Mouse (Mus musculus) ES-E14 (cell line): ENCODE data around the gene Kcnq5. TPM values are rescaled to one million over a fixed set of nuclear protein-coding genes. Genes with fewer than 3 reads are reported as not detected.

ENCODE experiments used
- DNase-seq: peaks from one replicate; pipeline ENCODE4 v3.0.0-alpha.2; 2013; ENCODE audit warnings: low read depth, low spot score
- H3K27ac ChIP-seq: 2 replicates; pipeline ENCODE4 v1.5.1; 2012; ENCODE audit warnings: low read depth, mild to moderate bottlenecking, low read length, moderate library complexity, mixed read lengths; ENCODE audit not compliant: poor library complexity, insufficient read depth, severe bottlenecking
- H3K36me3 ChIP-seq: 2 replicates; pipeline ENCODE4 v1.6.1; 2012; ENCODE audit warnings: mild to moderate bottlenecking, low read length, moderate library complexity, mixed read lengths; ENCODE audit not compliant: control insufficient read depth, poor library complexity, insufficient read depth, severe bottlenecking
- H3K4me1 ChIP-seq, 2 experiments: fragments of 150-350 bp in 1 of 2; sonication (generic) in 1 of 2; 2 replicates each; pipeline ENCODE4 v1.6.1; 2012; ENCODE audit warnings: low read length in 2 of 2, mild to moderate bottlenecking in 1 of 2, mixed read lengths in 1 of 2; ENCODE audit not compliant: control insufficient read depth in 2 of 2, insufficient read depth in 2 of 2, poor library complexity in 1 of 2
- H3K4me3 ChIP-seq, 2 experiments: fragments of 150-350 bp in 1 of 2; sonication (generic) in 1 of 2; 2 replicates each; pipeline ENCODE4 v1.5.1; 2012; ENCODE audit warnings: low read length in 2 of 2, low read depth in 1 of 2, mild to moderate bottlenecking in 1 of 2, mixed read lengths in 1 of 2; ENCODE audit not compliant: insufficient read depth in 1 of 2, poor library complexity in 1 of 2, severe bottlenecking in 1 of 2
- H3K9ac ChIP-seq: 2 replicates; pipeline ENCODE4 v1.6.1; 2012; ENCODE audit warnings: low read depth, mild to moderate bottlenecking, low read length, mixed read lengths; ENCODE audit not compliant: poor library complexity, insufficient read depth, severe bottlenecking
- H3K9me3 ChIP-seq: fragments of 150-350 bp; sonication (generic); 2 replicates; pipeline ENCODE4 v1.6.1; 2012; ENCODE audit warnings: low read depth, mild to moderate bottlenecking, low read length; ENCODE audit not compliant: control insufficient read depth, insufficient read depth
- CHD2 ChIP-seq: IDR thresholded peaks from 2 replicates; pipeline ENCODE4 v1.6.1; 2014; ENCODE audit warnings: mild to moderate bottlenecking, low read depth, low read length, inconsistent platforms
- HCFC1 ChIP-seq: IDR thresholded peaks from 2 replicates; pipeline ENCODE4 v1.6.1; 2012; ENCODE audit warnings: low read length, inconsistent platforms, borderline replicate concordance; ENCODE audit not compliant: insufficient read depth
- MAFK ChIP-seq: IDR thresholded peaks from 2 replicates; pipeline ENCODE4 v1.6.1; 2014; ENCODE audit warnings: mild to moderate bottlenecking, low read depth, low read length, inconsistent platforms; ENCODE audit not compliant: insufficient read depth
- ZC3H11A ChIP-seq: IDR thresholded peaks from 2 replicates; pipeline ENCODE4 v1.6.1; 2012; ENCODE audit warnings: low read depth, mild to moderate bottlenecking, inconsistent platforms, low read length, borderline replicate concordance
- ZNF384 ChIP-seq: IDR thresholded peaks from 2 replicates; pipeline ENCODE4 v1.6.1; 2012; ENCODE audit warnings: low read depth, low read length, inconsistent platforms
- in situ Hi-C, 2 experiments: fragments of 600-800 bp; cut with MboI; formaldehyde crosslinking; loops; one replicate each; pipeline ENCODE4 v1.15.1; 2025; ENCODE audit warnings: low sequenced_read_pairs in 2 of 2, inconsistent platforms in 1 of 2; ENCODE audit not compliant: unreplicated experiment in 2 of 2
- total RNA-seq: library from RNA; depleted of rRNA; stranded (reverse); fragments of 300-350 nt; gene quantifications from 2 replicates; pipeline ENCODE4 v1.2.3, GENCODE M21; 2012

Gene Kcnq5
- total RNA-seq, 1 experiment = 0.45 TPM

DNA sequence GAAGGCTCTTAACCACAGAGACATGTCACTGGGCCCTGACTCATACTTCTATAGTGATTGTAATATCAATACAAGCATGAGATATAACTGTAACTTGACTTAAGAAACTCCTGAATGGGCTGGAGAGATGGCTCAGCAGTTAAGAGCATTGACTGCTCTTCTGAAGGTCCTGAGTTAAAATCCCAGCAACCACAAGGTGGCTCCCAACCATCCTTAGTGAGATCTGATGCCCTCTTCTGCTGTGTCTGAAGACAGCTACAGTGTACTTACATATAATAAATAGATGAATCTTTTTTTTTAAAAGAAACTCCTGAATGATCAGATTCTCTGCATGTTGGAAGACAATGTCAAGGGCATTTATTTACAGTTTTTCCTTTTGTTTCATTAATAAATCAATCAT, 542.4 kb downstream of the Kcnq5 start:
- Histone ChIP-seq H3K9ac (no peak overlapping the region), H3K4me1 (no peaks in the 10 kb centered on the region), H3K9me3 (no peaks in the 10 kb centered on the region), H3K4me3 (no peak overlapping the region), H3K36me3 (no peaks in the 10 kb centered on the region), H3K27ac (no peak overlapping the region)
- no peak for DNase-seq
- TF ChIP-seq CHD2 (no peak), ZNF384 (no peak), ZC3H11A (no peak), HCFC1 (no peak), MAFK (no peak)
- in situ Hi-C loops = loop anchor here in 1 of 2 experiments (10.0 kb wide), 1 partner anchor 845 kb away; no protein-coding TSS in a partner anchor

DNA sequence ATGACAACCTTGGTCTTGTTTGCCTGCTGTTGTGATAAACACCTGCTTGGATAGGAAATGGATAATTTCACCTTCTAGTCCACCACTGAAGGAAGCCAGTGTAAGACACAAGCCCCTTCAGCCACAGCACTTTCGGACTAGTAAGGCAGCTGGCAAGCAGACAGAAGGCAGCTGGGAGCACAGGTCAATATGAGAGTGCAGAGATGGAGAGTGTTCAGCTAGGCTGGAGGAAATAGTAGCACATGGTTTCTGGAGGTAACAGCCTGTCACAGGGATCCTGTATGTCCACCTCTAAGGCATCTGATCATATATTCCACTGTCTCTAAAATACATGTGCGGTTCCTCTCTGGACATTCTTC, 549.6 kb downstream of the Kcnq5 start:
- no peak overlapping the region for H3K27ac ChIP-seq
- no peak overlapping the region for H3K4me3 ChIP-seq
- no peaks in the 10 kb centered on the region for H3K36me3 ChIP-seq
- no peak for DNase-seq
- in situ Hi-C loops = loop anchor here in 1 of 2 experiments (10.0 kb wide), 1 partner anchor 853 kb away; no protein-coding TSS in a partner anchor
- no peak overlapping the region for H3K9ac ChIP-seq
- TF ChIP-seq HCFC1 = no peak
- TF ChIP-seq MAFK = no peak
- TF ChIP-seq CHD2 = no peak
- no peak for TF ChIP-seq ZNF384
- TF ChIP-seq ZC3H11A = no peak
- no peaks in the 10 kb centered on the region for H3K4me1 ChIP-seq
- no peaks in the 10 kb centered on the region for H3K9me3 ChIP-seq

DNA sequence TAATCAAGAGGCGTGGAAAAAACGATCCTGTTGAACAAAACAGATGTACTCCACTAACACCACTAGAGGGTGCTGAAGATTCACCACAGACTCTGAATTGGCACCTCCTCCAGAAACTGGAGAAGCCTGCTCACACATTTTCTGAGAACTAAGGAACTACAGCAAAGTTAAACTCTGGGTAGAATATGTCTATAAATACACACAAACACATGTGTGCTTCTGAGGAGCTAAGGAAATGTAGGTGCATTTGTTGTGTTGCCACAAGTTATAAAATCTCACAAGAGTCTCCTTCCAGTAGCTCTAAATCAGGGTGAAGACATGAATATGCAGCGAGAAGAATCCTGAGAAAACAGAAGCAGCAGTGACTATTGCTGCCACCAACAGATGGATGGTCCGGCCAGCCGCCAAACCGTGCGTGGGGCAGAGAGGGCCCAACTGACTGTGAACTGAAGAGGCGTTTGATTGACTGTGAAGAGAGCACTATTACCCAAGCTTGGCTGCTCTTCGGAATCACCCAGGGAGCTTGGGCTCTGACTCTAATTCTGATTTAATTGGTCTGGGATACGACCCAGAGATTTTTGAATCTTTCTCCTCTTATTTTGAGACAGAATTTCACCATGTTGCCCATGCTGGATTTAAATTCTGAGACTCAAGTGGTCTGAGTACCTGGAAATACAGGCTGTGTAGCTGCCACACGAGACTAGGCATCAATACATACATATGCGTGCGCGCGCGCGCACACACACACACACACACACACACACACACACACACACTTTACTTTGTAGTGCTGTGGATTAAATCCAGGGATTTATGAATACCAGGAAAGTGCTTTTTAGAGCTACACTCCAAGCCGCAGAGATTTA, 550.2 kb downstream of the Kcnq5 start:
- Histone ChIP-seq H3K9me3 (no peaks in the 10 kb centered on the region), H3K4me1 (no peaks in the 10 kb centered on the region), H3K36me3 (no peaks in the 10 kb centered on the region), H3K4me3 (no peak overlapping the region), H3K9ac (no peak overlapping the region), H3K27ac (no peak overlapping the region)
- TF ChIP-seq HCFC1 (no peak), ZC3H11A (peak; percentile 88)
- in situ Hi-C loops = loop anchor here in 1 of 2 experiments (10.0 kb wide), 1 partner anchor 853 kb away; no protein-coding TSS in a partner anchor
- peak; percentile 59 for DNase-seq

DNA sequence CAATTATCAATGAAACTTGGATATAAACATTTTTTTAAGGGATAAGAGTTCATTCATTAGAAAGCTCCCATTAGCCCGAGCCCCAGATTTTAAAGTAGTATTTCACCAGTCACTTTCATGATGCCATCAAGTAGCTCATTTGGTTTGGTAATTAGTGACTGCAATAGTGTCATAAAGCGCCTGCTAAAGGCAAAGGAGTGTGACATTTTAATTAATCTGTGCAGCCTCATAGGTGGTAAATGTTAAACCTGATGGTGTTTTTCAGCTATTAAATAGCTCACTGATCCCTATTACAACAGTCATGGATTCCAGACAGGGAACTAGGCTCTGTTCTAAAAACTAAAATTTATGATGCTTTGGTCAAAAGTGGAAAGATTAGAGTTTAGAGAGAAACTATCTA, 554.5 kb downstream of the Kcnq5 start:
- Histone ChIP-seq H3K4me3 (no peak overlapping the region), H3K4me1 (0 out of 4 replicates have a peak, but pooled peaks cover 0 to 2% of the 10 kb centered on the region in 2 experiments), H3K36me3 (no peaks in the 10 kb centered on the region), H3K9me3 (no peaks in the 10 kb centered on the region), H3K27ac (no peak overlapping the region), H3K9ac (no peak overlapping the region)
- TF ChIP-seq ZNF384 (no peak), CHD2 (no peak), HCFC1 (no peak), MAFK (no peak), ZC3H11A (no peak)
- DNase-seq = no peak
- in situ Hi-C loops = no loop called here

DNA sequence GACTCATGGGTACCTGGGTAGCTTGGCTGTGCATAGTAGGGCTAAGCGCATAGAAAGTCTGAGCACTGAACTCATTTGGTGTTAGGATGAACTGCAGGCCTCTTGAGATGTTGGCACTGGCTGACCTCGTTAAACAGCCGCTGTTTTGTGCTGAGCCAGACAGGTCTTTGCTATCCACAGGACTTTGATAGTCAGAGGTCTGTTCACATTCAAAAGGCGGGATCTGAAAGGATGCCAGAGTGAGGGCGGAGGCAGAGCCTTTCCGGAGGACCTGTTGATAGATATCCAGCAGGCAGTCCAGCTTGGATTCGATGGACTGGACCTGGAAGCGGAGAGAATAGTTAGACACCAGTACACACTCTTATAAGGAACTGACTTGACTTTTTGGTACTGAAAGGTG, 558.9 kb downstream of the Kcnq5 start:
- no peak overlapping the region for H3K4me3 ChIP-seq
- H3K9me3 ChIP-seq = no peaks in the 10 kb centered on the region
- H3K36me3 ChIP-seq = no peaks in the 10 kb centered on the region
- 0 out of 4 replicates have a peak, but pooled peaks cover 0 to 2% of the 10 kb centered on the region in 2 experiments for H3K4me1 ChIP-seq
- no peak overlapping the region for H3K27ac ChIP-seq
- H3K9ac ChIP-seq = no peak overlapping the region
- no peak for DNase-seq
- in situ Hi-C loops = no loop called here
- TF ChIP-seq MAFK (no peak), ZC3H11A (no peak), ZNF384 (no peak), HCFC1 (no peak), CHD2 (no peak)
